Mouse (Mus musculus) urinary bladder, postnatal 25 days (tissue): ENCODE measurements around the gene 4930474N05Rik.

Source experiments
- DNase-seq: peaks from one replicate; pipeline ENCODE4 v3.0.0; 2022; ENCODE audit warnings: low spot score

4930474N05Rik gene

DNA sequence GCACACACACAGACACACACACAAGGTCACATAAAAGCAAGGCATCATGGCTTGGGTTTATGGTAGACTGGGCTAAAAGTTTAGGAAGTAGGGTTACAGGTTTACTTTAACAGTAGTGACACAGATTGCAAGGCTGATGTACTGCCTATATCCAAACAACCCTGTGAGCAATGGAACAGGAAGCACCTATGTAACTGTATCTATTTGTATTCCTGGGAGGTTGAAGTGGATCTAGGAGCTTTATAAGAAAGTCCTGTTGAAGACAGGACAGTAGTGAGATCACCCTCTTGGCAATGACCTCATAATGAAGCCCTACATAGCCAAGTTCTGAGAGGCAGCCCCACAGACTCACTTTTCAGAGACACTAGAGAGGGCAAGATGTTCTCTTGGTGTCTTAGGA lies at the start of gene 4930474N05Rik:
4930474N05Rik (plus strand) TSS at position 301 of the 400 bp plus-strand sequence.
- DNase-seq, result no peak

DNA sequence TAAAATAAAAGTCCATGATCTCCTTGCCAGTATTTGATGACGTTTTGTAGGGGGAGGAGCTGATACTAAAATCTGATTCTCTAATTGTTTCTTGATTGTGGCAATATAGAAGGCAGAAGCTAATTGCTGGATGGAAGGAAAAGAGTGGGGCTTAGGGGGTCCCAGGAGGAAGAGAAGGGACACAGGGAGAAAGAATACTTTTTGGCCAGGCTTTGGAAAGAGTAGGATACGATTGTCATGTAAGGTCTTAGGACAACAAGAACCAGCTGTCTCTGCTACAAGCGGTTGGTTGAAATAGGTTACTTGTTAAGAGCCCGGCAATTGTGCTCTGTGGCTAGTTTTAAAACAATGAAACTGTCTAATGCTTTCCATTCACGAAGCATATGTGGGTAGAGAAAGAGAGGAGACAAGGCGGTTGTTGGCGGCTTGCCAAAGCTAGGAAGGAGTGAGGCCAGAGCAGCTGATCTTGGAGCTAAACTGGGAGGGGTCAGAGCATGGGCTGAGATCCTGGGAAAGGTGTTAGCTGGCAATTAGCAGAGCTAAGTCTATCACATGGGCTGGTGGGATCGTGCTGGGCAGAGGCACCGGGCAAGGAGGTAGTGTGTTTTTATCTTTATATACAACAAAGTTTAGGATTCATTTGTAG lies 45.8 kb upstream of the 4930474N05Rik start:
- DNase-seq, result no peak

DNA sequence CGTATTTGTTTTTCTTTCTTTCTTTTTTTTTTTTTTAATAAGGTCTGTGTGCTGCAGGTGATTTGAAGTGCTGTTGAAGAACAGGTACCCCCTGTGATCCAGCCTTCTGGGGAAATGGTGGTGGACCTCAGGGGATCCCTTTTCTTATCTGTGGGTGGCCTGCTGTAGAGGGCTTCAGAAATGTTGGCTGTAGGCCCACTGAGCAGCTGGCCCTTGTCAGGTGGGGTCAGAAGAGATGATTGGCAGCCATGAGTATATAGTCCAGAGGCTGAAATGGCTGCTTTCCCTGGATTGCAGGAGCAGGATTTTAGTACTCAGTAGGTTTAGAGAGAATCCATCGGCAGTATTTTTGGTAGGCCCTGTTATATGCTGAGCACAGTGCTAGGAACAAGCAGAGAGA lies 41.4 kb upstream of the 4930474N05Rik start:
- DNase-seq, result no peak

DNA sequence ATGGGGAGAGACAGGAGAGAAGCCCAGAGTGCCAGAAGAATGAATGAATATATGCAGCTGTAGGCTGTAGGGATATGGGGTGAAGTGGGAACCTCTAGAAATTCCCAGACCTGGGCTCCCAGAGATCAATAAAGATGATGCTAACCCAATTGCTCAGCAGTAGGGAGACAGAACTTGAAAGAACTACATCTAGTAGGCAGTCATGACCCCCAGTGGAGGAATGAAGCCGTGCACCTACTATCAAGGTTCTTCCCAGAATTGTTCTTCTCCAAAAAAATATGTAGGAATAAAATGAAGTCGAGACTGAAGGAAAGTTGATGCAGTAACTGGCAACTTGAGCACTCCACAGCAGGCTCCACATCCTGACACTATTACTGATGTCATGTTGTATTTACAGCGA lies 3.8 kb downstream of the 4930474N05Rik start:
- no peak for DNase-seq

DNA sequence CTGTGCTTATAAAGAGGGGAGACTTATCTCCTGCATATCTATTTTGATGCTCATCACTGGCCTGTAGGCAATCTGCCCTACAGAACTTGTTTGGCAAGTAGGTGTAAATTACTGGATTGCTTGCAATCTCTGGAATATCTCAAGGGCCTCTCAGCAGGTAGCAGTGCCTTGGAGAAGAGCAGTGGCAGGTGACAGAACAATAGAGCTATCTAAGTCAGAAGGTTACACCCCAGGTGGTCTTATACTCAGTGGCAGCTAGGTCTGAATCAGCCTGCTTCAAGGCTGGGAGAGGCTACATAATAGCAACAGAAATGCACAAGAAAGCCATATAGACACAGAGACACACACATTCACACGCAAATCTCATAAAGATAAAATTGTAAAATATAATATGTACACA lies 4.9 kb downstream of the 4930474N05Rik start:
- no peak for DNase-seq

DNA sequence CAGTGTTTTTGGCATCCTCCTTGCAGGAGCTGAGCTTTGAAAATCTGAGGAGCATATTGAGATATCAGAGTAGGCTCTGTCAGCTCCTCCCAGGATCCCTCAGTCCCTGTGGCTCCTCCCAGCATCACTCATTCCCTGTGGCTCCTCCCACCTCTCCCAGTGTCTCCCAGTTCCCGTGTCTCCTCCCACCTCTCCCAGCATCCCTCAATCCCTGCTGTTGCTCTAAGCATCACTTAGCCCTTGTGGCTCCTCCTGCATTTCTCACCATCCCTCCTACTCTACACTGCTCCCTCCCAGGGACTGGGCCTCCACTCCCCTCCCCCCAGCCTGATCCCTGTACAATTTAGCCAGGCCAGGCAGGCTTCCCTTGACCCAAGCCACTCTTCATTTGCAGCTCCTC lies 6.0 kb downstream of the 4930474N05Rik start:
- DNase-seq, result no peak

DNA sequence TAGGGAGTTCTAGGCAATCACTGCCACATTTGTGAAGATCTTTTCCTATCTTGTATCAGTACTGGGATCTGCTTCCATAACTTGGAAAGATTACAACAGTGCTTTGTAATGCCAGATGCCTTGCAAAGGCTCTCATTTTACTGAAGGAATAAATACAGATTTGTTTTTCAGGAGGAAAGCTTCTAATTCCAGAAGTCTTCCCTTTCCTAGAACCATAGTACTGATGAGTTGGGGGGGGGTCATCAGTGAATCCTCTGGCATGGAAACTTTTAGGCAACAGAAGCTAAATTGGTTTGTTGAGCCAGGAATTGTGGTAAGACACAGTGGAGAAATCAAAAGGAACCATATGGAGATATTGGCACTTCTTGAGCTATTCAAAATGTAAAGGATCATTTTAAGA lies 19.8 kb downstream of the 4930474N05Rik start:
- no peak for DNase-seq

DNA sequence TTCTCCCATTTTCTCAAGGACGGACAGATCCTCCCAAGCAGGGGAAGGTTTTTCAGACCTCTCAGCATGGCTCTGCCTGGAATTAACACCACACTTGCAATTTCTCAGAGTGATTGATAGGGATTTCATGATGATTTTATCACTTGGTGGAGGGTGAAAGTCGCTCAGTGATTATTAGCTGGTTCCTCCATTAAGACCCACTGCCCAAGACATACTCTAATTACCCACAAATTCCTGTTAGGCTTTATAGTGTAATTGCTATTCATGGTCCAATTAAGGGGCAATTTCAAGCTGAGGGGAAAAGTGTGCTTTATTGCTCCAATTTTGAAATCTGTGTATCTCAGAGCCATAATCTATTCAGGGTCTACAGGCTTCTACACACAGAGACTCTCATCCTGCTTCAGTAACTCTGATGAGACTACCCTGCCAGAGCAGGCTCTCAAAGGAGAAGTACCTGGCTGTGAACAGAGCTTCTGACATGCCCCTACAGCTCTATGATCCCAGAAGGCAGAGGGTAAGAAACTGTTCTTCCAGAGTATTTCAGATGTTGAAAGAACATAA lies 29.1 kb downstream of the 4930474N05Rik start:
- no peak for DNase-seq

DNA sequence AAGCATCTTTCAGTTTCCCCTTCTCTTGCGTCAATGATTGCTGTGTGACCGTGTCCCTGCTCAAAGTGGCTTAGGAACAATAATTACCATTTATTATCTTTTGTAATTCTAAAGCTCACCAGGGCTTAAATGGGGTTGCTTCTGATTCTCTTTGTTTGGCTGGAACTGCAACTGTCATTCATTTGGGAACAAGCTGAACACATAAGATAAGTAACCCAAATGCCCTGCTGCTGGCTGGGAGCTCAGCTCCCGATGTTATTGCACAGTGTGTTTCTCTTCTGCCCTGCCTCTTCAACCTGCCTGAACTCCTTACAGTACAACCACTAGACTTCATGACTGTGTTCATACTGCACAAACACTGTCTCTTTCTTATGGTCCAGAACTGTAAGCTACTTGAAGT lies 41.0 kb downstream of the 4930474N05Rik start:
- no peak for DNase-seq

DNA sequence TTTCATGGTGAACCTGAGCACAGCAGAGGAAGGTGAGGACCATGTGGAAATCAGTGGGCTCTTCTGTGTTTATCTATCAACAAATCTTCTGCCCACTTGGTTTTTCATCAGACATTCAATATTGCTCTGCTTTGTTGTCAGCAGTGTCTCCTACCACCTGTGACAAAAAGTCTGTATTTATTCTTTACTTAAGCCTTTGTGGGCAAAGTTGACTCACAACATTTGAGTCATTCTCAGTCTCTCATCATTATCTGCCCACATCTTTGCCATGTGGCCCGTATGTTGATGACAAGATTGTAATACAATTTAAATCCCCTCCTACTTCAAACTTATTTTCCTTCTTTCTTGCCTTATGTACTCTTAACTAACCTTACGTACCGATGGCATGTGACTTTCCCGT lies 43.0 kb downstream of the 4930474N05Rik start:
- DNase-seq, result no peak

DNA sequence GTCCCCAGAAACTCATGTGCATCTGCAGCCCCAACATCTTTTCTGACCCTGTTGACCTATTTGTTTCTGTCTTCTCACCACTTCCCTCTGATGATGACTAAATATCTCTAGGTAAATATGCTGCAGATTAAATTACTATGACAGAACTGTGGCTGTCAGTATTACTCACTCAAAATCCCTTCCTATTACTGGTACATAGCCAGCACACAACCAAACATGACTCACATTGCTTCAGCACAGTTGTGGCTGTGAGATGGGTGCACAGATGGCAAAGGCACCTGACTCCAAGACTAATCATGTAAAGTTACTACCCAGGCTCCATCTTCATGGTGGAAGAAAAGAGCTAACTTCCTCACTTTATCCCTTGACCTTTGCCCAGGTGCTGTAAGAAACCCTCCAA lies 50.5 kb downstream of the 4930474N05Rik start:
- no peak for DNase-seq
